Mouse (Mus musculus): ENCODE results near the gene Cd164.

The Cd164 gene

DNA sequence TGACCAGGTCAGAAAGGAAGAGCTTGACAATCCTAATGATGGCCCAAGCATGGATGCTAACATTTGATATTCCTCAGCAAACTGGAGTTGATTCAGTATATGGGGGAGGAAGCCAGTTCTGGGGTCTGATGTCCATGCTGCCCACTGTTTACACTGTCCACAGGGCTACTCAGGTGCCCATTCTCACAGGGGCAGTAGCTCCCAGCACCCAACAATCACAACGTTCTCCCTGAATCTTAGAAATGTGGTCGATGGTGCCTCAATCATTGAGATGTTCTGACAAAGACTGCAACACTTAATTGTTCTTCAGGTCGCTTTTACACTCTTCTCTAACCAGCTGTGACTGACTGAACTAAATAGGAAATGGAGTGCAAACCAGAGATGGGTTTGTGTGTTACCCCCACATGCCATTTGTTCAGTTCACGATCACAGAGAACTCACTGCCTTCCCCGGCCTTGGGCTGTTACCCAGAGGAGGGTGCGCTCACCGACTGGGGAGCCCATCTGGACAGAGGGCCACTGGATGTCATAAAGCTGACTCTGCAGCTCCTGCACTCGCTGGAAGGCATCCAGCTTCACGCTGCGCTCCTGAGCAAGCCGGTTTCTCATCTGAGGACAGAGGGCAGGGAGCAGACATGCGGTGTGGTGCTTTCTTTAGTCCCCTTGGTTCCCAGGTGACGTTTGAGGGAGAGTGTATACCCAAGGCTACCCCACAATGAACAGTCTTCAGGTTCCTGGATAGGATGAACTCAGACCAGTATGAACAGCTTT, 27.4 kb downstream of the Cd164 start:
- DNase-seq (ENCODE audit: low read depth, low spot score): no peak

DNA sequence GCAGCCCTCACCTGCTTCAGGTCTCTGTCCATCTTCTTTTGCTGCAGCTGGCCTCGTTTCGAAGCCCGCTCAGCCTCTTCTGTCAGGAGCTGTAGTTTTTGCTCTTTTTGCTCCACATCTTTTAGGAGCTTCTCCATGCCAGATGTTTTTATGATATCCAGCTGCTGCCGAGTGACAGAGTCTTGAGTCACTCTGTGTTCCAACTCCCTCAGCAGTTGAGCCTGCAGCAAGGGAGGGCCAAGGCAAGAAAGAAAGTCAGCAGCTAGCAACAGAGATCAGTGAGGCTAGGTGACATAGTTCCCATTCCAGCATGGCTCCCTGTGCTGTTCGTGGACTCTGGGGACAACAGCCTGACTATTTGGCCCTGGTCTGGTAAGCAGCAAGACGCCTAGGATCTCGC, 31.5 kb downstream of the Cd164 start:
- DNase-seq (ENCODE audit: low read depth, low spot score): no peak

DNA sequence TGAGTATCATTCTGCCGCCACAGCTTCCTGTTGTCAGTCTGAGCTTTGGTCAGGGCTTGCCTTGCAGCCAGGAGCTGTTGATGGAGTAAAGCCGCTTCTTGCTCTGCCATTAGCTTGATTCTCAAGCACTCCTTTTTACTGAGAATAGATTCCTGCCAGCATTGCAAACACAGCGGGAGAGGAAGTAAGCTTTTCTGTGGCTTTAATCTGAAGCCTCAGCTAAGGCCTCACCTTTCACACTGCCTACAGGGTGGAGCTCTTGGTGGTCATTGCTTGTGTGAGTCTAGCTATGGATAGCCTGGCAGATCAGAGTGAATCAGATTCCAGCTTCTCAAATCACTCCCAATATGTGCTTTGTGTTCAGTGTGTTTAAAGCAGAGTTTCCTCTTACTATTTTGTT, 33.1 kb downstream of the Cd164 start:
- no peak for DNase-seq (ENCODE audit: low read depth, low spot score)

DNA sequence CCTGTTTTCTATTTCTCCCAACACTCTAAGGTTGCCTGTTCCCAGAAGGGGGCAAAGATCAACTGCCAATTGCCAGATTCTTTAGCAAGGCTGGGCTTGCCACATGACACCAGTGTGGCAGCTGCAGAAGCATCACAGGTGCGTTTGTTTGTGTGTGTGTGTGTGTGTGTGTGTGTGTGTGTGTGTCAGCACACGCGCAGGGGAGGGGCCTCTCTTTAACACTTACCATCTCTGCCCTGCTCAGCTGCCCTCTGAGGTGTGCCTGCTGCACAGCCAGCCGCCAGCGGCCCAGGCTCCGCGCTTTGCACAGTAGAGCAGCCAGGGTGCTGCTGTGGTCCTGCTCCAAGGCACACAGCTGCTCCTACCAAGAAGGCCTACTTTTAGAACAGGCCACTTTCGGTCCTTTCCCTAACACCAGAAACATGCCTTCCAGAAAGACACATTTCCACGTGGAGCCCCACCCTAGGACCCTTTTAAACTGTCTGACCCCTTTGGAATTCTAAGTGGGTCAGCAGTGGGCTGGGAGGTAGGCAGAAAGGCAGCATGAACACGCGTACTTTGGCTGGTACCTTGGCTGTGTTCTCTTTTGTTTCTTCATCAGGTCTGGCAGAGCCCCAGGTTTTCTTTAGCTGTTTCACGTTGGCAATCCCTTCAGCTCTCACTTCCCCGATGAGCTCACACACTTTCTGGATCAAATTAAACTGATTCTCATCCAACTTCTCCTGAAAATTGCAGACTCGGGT, 33.8 kb downstream of the Cd164 start:
- no peak for DNase-seq (ENCODE audit: low read depth, low spot score)

DNA sequence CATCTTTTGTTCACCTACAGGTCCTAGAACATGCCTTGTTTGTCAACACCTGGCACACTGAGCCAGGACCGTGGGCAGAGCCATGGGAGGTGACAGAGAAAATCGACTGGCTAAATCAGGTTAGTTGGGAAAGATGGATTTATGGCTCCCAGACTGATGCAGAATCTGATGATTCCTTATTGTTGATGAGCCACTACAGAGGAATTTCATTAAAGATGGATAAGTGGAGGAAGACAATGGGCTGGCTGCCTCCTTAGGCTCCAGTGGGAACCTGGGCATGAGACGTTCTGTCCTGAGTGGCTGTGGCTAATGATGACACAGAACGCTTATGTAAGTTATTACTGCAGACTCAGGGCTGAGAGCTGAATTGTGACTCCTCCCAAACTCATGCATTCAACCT, 34.5 kb downstream of the Cd164 start:
- no peak for DNase-seq (ENCODE audit: low read depth, low spot score)

DNA sequence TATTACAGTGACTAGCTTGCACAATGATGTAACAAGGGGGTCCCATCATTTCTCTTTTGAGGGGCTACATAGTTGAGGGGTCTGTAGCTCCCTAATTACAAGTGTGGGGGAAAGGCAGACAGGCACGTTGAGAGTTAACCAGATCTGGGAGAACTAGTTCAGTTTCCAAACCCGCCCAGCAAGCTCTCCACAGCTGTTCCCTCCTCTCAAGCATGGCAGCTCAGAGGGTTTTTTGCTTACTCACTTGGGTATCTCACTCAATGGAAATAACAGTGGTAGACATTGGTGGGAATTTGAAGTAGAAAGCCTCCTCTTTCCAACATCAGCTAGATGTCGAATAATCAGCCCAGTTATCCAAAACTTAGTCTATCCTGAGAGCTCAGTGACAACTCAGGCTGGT, 35.9 kb downstream of the Cd164 start:
- no peak for DNase-seq (ENCODE audit: low read depth, low spot score)

DNA sequence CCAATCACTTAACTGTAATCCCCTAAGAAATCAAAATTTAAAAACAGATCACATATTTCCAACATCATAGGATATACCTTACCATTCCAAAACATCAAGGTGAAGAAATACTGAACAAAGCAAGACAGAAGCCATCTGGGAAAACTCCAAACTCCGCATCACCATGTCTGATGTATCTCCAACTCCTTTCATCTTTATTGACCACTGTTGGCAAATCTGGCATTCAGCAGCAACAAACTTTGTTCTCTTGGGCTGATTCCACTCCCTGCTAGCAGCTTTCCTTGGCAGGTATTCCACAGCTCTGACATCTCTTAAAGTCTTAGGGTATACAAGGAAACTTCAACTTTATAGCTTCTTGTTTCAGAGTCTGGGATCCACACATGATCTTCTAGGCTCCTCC, 39.2 kb downstream of the Cd164 start:
- no peak for DNase-seq (ENCODE audit: low read depth, low spot score)

DNA sequence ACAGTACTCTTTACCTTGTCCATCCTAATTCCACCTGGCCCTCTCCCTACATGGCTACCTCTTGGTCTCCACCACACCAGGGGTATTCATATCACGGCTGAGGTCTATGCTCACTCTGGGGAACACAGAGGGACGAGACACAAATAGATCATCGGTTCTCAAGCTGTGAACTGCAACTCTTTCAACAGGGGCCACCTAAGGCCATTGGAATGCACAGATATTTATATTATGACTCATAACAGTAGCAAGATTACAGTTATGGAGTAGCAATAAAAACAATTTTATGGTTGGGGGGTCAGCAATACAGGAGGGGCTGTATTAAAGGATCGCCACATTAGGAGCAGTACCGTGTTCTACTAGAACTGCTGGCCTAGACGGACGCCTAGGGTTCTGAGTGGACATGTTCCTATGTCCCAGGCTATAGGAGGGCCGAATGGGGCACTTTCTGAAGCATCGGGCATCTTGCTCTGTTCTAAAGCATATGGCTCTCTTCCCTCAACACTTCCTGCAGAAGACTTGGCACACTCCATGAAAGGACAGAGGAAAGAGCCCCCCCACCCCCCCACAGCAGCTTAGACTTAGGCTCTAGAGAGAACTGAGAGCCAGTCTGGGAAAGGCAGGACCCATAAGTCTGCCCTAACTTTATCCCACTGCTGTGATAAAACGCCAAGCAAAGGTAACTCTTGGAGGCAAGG, 42.6 kb downstream of the Cd164 start:
- no peak for DNase-seq (ENCODE audit: low read depth, low spot score)

DNA sequence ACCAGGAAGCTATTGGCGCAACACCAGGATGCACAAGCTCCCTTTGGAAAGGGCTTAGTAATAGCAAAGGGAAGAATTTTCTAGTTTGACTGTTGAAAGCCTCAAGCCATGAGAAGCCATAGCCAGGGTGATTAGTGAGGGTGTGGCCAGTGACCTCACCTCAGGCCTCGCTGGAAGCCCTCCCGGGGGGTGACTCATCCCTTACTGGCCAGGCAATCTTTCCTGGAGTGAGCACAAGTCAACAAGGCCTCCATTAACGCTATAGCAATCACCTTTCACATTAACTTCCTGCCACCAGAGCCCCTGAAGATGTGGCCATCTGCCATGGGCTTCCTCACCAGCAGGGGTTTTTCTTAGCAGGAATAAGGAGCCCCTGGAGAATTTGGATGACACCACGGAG, 45.9 kb downstream of the Cd164 start:
- no peak for DNase-seq (ENCODE audit: low read depth, low spot score)

DNA sequence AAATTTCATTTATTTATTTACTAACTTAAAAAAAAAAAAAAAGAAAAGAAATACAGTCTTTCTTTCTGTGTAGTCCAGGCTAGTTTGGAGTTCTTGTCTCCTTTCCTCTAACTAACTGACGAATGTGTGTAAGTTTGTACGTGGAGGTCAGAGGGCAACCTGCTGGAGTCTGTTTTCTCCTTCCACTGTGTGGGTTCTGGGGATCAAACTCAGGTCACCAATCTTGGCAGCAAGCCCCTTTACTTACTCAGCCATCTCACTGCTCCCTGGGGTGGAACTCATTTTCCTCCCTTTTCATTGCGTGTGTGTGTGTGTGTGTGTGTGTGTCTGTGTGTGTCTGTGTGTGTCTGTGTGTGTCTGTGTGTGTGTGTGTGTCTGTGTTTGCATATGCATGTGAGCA, 49.1 kb downstream of the Cd164 start:
- DNase-seq (ENCODE audit: low read depth, low spot score): no peak

DNA sequence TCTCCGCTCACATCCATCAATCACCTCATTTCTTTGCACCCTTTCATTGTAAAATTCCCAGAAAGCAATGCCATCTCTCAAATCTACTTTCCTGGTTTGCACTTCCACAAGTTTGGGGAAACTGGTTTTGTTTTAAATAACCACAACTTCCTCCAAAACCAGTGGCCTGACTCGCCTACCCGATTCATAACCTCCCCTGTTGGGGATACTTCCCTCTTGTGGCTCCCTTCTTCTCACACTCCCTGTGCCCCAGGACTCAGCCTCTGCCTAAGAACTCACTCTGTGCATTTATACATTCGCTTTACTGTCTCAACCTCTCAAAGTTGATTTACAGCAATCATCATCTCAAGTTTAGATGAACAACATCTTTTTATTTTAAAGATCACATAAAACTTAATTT, 51.9 kb downstream of the Cd164 start:
- no peak for DNase-seq (ENCODE audit: low read depth, low spot score)

DNA sequence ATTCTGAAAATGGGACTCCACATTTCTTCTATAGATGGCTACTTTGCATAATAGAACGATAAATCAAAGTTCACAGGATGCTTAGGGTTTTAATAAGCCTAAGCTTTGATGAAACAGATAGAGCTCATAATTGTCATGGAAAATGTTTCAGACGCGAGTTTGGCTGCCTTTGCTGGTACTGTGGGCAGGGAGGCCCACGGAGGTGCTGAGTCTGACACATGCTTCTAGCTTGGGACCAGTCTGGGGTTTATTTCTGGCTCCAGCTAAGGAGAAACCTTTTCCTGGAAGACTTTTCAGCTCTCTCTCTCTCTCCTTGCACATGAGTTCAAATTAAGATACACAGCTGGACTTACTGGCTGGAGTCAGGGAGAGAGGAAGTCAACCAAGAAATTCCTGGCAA, 53.1 kb downstream of the Cd164 start:
- no peak for DNase-seq (ENCODE audit: low read depth, low spot score)

DNA sequence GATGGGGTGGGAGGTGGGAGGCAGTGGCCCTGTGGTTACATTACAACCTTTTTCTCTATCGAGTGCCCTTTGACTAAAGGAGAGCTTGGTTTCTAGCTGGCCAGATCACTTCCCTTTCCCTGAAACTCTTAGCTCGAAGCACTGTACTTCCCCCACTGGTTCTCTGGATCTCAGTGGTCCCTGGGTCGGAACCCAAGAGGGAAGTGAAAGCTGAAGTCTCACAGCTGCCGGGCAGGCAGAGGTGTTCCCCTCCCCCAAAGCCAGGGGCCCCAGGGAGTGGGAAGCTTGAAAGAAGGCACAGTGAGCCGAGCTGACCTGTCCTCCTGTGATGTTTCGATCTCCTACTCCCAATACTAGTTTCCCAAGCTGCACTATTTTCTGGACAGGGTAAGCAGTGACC, 54.0 kb downstream of the Cd164 start:
- no peak for DNase-seq (ENCODE audit: low read depth, low spot score)

DNA sequence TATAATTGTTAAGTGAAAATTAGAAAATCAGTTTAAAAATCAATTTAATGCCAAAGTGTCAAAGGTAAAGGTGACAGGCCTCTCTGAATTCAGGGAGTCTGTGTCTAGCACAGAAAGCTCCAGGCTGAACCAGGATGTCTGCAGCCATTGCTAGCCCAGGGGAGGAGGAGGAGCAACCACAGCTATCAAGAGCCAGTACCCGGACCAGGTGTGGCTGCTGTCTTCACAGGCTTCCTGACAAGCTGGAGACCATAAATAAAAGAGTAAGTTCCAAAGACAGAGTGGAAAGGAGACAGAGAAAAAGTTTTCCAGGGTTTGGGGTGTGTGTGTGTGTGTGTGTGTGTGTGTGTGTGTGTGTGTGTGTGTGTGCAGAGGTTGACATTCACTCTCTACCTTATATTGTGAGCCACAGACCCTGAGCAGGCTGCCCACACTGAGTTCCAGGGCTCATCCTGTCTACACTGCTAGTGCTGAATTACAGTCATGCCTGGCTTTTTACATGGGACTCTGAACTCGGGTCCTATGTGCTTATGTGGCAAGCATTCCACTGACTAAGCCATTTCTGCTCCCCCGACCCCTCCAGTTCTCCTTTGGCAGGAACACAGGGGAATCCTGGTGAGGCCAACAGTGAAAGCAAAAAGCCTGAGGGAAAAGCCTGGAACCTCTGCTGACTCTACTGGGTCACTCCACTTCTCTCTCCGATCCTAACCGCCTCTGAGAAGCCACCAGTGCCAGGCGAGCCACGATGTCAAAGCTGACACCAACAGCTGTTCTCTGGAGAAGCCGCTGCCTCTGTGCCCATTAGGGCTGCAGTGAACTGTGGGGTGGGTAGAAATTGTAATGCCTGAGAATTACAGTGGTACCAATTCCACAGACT, 56.5 kb downstream of the Cd164 start:
- no peak for DNase-seq (ENCODE audit: low read depth, low spot score)

DNA sequence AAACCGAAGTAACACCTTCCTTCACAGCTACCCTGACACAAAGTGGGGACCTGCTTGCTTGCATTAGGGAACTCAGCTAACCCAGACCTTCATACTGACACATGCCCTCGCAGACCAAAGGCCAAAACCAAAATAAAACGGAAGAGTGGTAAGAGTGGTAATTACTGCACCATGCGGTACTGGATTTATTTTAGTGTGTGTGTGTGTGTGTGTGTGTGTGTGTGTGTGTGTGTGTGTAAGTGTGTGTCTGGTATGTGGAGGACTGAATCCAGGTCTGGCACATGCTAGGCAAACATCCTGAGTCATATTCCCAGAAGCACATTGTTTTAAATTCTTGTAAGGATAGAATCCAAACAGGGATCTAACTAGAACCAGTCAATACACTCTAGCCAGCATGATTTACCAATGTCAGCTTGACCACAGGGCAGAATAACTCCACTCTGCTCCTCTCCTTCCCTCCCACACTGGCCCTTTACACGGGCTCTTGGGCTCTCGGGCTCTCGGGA, 57.2 kb downstream of the Cd164 start:
- DNase-seq (ENCODE audit: low read depth, low spot score): no peak

DNA sequence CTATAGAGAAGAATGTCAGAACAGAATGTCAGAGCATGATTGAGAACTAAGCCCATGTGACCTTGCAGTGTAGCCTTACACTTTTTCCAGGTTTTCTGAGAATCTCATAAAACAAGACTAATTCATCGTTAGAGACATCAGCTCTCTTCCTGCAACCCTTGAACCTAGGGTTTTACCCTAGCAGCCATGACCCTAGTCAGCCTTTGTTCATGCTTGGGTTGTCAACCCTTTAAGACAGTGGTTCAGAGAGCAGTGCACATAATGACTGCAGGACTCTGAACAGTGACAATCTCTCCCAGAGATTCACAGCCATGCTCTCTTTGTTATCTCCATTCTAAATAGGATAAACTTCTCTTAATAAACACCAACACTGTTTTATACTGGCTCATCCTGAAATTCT, 59.3 kb downstream of the Cd164 start:
- DNase-seq (ENCODE audit: low read depth, low spot score): no peak

DNA sequence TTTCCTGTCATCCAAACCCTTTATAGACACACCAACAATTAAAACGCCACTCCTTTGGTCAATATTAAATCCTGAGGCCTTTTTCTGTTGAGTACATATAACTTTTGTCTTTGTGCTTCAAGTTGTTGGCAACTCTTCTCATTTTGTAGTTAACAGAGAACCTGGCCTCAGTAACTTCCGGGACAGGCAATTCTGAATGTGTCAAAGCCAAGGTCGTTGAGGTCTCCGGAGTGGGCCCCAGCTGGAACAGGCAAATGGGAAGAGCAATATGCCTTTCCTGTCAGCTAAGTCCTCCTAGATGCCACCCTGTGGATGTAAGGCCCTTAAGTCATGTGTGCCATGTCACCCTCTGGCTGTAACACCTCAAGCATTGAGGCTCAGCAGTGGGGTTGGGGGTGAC, 61.2 kb downstream of the Cd164 start:
- no peak for DNase-seq (ENCODE audit: low read depth, low spot score)
